Mouse (Mus musculus): Measurements from ENCODE around the gene Ces1d. TPM values are rescaled to one million over a fixed set of nuclear protein-coding genes. Genes with fewer than 3 reads are reported as not detected.
A peak's percentile ranks its signal among the peaks of the same experiment; 100 is the strongest.
"Not testable (repeated sequence)": the region's sequence is repeated elsewhere in the genome, so short reads cannot be mapped to it uniquely, and the experiment has no call there.

Gene Ces1d
- total RNA-seq (2021): 1 to 10 TPM; 3.5 to 4.2 TPM
- long read RNA-seq, experiment 1, transcript Ces1d-201 (14 exons, 2,004 nt): major isoform, 7 of 7 reads
- long read RNA-seq, experiment 1, partial matches to known transcripts: 0 of 7 reads
- long read RNA-seq, experiment 1, other reads (novel, unspliced or antisense): 0 of 7 reads
- long read RNA-seq, experiment 2, transcript Ces1d-201 (14 exons, 2,004 nt): major isoform, 7 of 8 reads
- long read RNA-seq, experiment 2, partial matches to known transcripts: 1 of 8 reads
- long read RNA-seq, experiment 2, other reads (novel, unspliced or antisense): 0 of 8 reads

DNA sequence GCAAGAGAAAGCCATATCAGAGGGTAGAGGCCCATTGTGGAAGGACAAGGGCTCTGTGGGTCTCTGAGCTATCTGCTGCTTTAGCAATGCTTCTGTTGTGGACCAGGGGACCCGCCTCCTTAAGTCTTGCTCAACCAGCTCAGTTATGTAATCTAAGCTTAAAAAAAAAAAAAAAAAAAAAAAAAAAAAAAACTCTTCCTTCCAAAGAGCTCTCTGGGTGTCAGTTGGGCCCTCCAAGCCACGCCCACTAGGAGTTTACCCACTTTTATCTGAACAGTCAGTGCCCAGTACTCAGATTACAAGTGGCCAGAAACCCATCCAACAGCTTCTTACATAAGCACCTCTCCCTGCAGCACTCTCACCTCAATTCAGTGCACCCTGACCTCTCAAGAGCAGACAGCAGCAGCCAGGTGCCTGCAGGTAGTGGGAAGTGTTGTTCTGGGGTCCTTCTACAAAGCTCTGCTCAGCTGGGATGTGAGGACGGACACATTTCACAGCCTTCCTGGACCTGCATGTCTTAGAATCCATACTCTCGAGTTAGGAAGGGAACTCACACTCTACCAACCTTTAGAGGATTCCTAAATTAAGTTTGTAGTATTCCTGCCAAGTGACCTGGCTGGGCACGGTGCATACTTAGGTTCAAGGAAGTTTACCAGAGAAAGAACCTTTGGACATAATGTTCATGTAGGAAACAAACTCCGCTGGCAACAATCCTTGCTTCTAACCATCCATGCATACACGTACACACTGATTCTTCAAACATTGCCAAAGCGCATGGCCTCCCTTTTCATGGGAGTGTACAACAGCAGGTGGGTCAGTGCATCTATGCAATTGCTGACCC lies at the start of gene Ces1d:
Ces1d (minus strand) TSS at position 154 of the 841 bp plus-strand sequence.
- DNase-seq: no peak

- no peak for DNase-seq
These were observed 48.4 kb upstream of the Ces1d start for GRCm38 (mm10) chr8:93246057-93246456.

- DNase-seq: no peak
These were observed 42.2 kb upstream of the Ces1d start for GRCm38 (mm10) chr8:93239884-93240283.

DNA sequence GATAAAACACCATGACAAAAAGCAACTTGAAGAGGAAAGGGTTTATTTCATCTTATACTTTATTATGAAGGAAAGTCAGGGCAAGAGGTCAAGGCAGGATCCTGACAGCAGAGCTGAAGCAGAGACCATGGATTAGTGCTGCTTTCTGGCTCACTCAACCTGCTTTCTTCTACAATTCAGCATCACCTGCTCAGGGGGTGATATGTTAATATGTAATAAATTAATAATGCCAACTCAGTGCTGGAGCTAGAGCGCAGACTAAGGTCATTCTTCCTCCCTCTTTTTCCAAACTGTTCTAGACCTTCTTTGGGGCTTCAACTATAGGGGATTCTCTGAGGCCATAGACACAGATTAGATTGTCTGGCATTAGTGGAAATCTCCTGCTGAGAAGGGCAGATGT lies 38.0 kb upstream of the Ces1d start:
- no peak for DNase-seq

DNA sequence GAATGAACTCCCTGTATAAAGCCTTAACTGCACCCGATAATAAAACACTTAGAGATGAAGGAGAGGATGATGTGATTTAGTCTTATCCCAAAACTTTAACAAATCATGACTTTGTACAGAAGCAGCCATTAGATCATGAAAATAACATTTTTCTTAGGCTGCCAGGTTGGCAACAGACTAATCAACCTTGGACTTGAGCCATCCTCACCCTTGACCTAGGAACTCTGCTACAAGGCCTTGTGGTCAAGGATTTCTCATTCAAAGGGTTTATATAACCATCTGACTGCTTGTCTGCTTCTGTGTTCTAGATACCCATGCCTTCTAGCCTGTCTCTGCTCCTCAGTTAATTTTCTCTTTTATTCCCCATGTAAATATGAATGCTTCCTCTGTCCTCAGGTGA lies 37.1 kb upstream of the Ces1d start:
- no peak for DNase-seq

- DNase-seq: no peak
These were observed 36.4 kb upstream of the Ces1d start for GRCm38 (mm10) chr8:93234068-93234467.

DNA sequence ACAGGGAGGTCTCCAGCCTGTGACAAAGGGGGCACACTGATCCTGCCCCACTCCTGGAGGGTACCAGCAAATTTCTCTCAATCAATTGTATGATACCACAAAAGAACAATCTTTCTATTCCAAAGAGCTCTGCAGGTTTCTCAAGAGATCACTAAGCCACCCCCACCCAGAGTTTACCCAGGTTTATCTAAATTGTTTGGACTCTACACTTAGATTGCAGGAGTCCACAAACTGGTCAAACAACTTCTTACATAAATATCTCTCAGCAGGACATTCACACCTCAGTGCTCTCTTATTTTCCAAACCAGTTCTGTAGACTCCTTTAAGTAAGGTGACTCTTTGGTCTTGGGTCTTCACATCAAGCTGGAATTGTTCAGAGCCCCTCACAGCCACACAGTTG lies 31.8 kb upstream of the Ces1d start, which contains the start of gene Ces1e:
Ces1e (minus strand) TSS at position 174 of the 400 bp plus-strand sequence.
- no peak for DNase-seq

GRCm38 (mm10) chr8:93228673-93229370 lies 31.2 kb upstream of the Ces1d start:
- no peak for DNase-seq

DNA sequence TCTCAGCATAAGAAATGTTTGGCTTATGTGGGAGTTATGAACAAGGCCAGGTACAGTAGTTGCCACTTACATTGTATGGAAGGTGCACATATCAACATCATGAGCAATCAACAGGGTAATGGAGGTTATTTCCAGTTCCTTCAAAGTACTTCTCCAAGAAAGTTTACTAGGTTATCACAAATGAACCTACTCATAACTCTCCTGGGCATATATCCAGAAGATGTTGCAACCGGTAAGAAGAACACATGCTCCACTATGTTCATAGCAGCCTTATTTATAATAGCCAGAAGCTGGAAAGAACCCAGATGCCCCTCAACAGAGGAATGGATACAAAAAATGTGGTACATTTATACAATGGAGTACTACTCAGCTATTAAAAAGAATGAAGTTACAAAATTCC lies 28.8 kb upstream of the Ces1d start:
- DNase-seq: not testable (repeated sequence)

GRCm38 (mm10) chr8:93221896-93222295 lies 24.3 kb upstream of the Ces1d start:
- DNase-seq: no peak

DNA sequence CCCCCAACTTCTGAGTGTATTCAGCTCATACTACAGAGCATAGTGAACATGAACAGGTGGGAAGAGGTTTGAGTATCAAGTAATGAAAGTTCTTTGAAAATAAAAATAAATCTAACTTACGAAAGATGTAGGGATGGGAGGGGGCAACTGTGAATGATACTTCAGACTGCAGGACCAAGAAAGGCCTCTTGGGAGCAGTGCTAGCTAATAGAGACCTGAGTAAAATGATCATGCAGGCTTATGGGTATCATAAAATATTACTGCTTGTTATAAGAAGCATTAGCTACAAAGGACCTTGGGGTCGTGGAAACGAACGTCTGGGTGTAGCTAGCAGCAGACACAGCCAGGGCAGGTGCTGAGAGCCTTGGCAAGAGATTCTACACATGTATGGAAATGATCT lies 20.2 kb upstream of the Ces1d start:
- no peak for DNase-seq

- no peak for DNase-seq
These were observed 19.7 kb upstream of the Ces1d start for GRCm38 (mm10) chr8:93217375-93217774.

DNA sequence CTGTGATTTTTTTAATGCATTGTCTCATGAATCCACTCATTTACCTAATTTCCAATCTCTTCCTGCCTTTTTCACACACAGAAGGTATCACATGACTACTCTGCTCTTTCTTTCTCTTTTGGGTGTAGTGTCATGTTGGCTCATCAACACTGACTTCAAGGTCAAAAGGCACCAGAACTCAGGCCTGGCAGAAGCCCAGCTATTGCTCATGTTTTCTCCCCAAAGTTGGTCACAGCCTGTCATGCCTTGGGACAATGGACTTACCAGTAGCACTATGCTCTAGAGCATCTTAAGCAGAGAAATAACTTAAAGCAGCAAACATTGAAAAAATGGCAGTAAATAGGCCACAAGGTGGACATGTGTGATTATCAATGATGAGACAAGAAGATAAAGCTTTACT lies 13.5 kb upstream of the Ces1d start:
- DNase-seq: no peak

DNA sequence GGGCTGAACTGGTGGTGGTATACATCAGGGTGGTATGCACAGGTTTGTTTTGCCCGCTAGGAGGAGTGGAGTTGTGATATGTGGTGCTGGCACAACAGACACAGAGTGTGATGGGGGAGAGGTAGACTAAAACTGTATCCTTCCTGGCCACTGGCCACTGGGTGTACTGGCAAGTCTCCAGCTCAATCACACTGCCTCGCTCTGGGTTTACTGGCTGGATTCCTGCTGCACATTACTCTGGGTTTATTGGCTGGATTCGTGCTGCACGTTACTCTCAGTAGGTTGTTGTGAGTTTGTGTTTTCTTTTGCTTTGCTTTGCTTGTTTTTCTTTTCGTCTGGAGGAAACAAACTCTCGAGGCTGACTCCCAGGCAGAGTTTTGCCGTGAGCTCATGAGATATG lies 1.5 kb upstream of the Ces1d start:
- DNase-seq: not testable (repeated sequence)

DNA sequence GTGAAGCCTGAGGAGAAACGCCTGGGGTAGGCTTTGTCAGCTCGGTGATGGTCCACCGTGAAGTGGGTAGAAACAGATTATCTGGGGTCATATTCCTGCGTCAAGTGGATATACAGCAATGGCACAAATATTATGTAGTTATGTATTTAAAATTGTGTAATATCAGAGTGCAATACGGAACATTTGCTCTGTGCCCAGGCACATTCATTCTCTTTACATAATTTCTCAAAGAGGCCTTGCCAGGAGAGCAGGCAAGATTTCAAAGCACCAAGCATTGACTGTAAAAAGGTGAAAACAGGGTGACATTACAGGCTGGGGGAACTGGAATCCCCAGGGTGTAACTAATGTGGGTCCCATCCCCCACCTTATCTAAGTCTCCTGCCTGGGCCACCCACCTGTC lies 1.2 kb downstream of the Ces1d start:
- DNase-seq: no peak

- DNase-seq: no peak
These were observed 17.0 kb downstream of the Ces1d start for GRCm38 (mm10) chr8:93180581-93181129.

DNA sequence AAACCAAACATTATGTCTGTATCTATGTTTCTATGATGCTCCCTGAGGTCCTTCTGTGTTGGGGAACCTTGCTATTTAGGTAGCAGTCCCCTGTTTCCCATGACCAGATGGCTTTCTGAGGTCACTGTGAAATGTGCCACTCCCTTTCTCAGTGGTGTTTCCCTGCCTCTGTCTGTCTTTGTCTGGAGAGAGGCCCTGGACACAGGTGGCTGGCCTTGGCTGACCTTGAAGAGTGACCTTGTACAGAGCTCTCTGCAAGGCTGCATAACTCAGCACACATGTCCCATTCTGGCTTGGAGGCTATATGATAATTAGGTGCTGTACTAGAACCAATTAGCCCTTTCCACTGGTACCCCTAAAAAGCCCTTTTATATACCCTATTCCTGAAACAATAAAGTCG lies 21.0 kb downstream of the Ces1d start:
- no peak for DNase-seq

DNA sequence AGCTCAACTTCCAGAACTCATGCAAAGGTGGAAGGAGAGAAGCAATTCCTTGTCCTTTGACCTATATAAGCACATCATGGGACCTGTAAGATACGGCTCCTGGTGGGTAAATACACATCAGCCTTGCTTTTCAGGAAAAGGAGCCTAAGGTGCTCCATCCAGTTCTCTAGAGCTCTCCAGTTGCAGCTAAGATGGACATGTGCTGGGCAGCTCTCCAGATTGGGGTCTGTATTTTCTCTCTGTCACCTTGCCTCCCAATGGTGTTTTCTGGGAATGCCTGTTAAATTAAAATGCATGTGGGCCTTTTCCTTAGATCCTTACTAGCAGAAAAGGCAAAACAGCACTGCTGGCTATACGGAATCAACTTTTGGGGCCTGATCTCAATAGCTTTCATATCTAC lies 23.1 kb downstream of the Ces1d start:
- no peak for DNase-seq

DNA sequence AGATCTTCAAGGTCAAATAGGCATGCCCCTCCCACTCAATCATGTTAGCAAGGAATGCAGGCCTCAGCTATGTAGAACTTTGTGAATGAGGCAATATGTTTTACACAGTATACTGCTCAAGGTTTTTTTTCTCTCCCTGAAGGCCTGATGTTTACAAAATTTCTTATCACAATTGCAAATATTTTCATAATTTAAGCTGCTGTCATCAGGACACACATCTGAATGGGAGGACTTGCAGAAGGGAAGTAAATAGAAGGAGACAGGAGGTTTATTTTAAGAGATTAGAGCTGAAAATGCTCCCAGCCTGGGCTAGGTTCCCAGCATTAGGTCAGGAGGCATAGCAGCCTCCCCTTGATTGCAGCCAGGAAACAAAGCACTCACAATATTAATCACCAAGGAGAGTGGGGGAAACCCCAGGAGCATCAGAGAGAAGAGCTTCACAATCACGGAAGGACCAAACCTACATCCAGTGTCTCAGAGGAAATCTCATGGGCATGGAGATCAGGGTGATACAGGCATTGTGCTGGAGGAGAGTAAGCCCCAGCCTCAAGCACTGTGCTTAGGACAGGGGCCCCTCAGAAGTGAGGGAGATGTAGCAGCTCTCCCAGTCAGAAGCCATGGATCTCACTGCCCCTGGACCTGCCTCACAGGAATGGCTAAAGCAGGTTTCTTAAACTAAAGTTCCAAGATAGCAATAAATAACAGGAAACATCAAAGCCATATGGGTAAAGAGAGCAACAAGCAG lies 25.6 kb downstream of the Ces1d start:
- DNase-seq: peak; percentile 20

- no peak for DNase-seq
These were observed 34.3 kb downstream of the Ces1d start for GRCm38 (mm10) chr8:93163363-93163762.

- no peak for DNase-seq
These were observed 46.2 kb downstream of the Ces1d start for GRCm38 (mm10) chr8:93151401-93151800.

DNA sequence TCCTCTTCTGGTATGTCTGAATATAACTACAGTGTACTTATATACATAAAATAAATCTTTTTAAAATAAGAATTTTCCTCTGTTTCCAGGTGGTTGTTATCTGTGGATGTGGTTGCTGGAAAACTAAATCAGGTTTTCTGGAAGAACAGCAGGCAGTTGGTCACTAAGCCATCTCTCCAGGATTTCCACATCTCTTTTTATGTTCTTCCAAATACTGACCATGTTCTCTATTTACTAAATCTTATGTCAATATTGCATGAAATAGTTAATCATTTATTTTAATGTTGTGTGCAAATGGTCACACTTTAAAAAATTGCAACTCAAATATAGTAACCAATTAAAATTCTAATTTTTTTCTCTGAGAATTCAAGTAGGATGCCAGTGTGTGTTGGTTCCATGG lies 50.3 kb downstream of the Ces1d start:
- DNase-seq: no peak

All from gastrocnemius, postnatal 10 days (tissue).